Mouse (Mus musculus) left cerebral cortex, adult 18-20 months (tissue): ENCODE measurements at regions not wholly inside any gene's neighbourhood (a gene's known extent, or its start where the extent isn't known, plus 50 kb on each side); places are given as distances from the start of the nearest gene placed in this dataset.
A peak's percentile ranks its signal among the peaks of the same experiment; 100 is the strongest.

Experiments used
- DNase-seq, 2 experiments: peaks; one replicate each; pipeline ENCODE4 v3.0.0; 2021 to 2022; ENCODE audit warnings: low spot score in 2 of 2, mixed read lengths in 1 of 2

GRCm38 (mm10) chr10:102943156-102943555, 86.9 kb downstream of the Alx1 start:
- DNase-seq = no peak

- no peak for DNase-seq
Observed at GRCm38 (mm10) chr10:102940823-102941519, 89.0 kb downstream of the Alx1 start.

- no peak for DNase-seq
Observed at GRCm38 (mm10) chr10:102931445-102931844, 98.6 kb downstream of the Alx1 start.

GRCm38 (mm10) chr10:102928651-102929050, 101.4 kb downstream of the Alx1 start:
- DNase-seq = no peak

- DNase-seq = no peak
Observed at GRCm38 (mm10) chr10:102897368-102897767, 132.6 kb downstream of the Alx1 start.

- DNase-seq = no peak
Observed at GRCm38 (mm10) chr10:102895952-102896351, 134.1 kb downstream of the Alx1 start.

GRCm38 (mm10) chr10:102892373-102892772, 137.6 kb downstream of the Alx1 start:
- no peak for DNase-seq

GRCm38 (mm10) chr10:102889709-102890108, 140.3 kb downstream of the Alx1 start:
- no peak for DNase-seq

GRCm38 (mm10) chr10:102881824-102882438, 148.1 kb downstream of the Alx1 start:
- no peak for DNase-seq

- peak; percentile 9 to 38 for DNase-seq
Observed at GRCm38 (mm10) chr10:102878010-102878409, 152.0 kb downstream of the Alx1 start.

- DNase-seq = no peak
Observed at GRCm38 (mm10) chr10:102876946-102877345, 153.1 kb downstream of the Alx1 start.

GRCm38 (mm10) chr10:102866920-102867319, 163.1 kb downstream of the Alx1 start:
- DNase-seq = no peak

- DNase-seq = peak in 1 of 2 experiments; percentile 6
Observed at GRCm38 (mm10) chr10:102836567-102837224, 193.3 kb downstream of the Alx1 start.

- no peak for DNase-seq
Observed at GRCm38 (mm10) chr10:102835814-102836213, 194.2 kb downstream of the Alx1 start.

GRCm38 (mm10) chr10:102829606-102830005, 200.4 kb downstream of the Alx1 start:
- DNase-seq = no peak

GRCm38 (mm10) chr10:102823434-102823833, 206.6 kb downstream of the Alx1 start:
- no peak for DNase-seq

GRCm38 (mm10) chr10:102801391-102801790, 228.6 kb downstream of the Alx1 start:
- DNase-seq = no peak

- DNase-seq = no peak
Observed at GRCm38 (mm10) chr10:102779243-102779642, 250.8 kb downstream of the Alx1 start.

- DNase-seq = no peak
Observed at GRCm38 (mm10) chr10:102763696-102764095, 251.7 kb downstream of the Rassf9 start.

- no peak for DNase-seq
Observed at GRCm38 (mm10) chr10:102762378-102762777, 250.4 kb downstream of the Rassf9 start.

- DNase-seq = peak; percentile 7 to 29
Observed at GRCm38 (mm10) chr10:102735207-102735606, 223.2 kb downstream of the Rassf9 start.

GRCm38 (mm10) chr10:102732420-102732819, 220.4 kb downstream of the Rassf9 start:
- no peak for DNase-seq
